Mouse (Mus musculus) cerebellum, postnatal 4 days (tissue): ENCODE measurements at regions not wholly inside any gene's neighbourhood (a gene's known extent, or its start where the extent isn't known, plus 50 kb on each side); places are given as distances from the start of the nearest gene placed in this dataset.
A peak's percentile ranks its signal among the peaks of the same experiment; 100 is the strongest.

Experiments
- DNase-seq, 2 experiments: peaks; one replicate each; pipeline ENCODE4 v3.0.0; 2022; ENCODE audit warnings: low spot score in 2 of 2, mixed read lengths in 1 of 2

- no peak for DNase-seq
Observed at GRCm38 (mm10) chr5:58394277-58394676, 676.5 kb downstream of the Pcdh7 start.

- peak in 1 of 2 experiments; percentile 40 for DNase-seq
Observed at GRCm38 (mm10) chr5:58428265-58428664, 710.5 kb downstream of the Pcdh7 start.

GRCm38 (mm10) chr5:58436432-58436831, 718.7 kb downstream of the Pcdh7 start:
- DNase-seq, result no peak
